Mouse (Mus musculus) left cerebral cortex, adult 11 months (tissue): ENCODE measurements around the gene Slc22a30.
"Not testable (repeated sequence)": the region's sequence is repeated elsewhere in the genome, so short reads cannot be mapped to it uniquely, and the experiment has no call there.

ENCODE experiments used
- DNase-seq: peaks from one replicate; pipeline ENCODE4 v3.0.0; 2022; ENCODE audit warnings: low spot score

Gene Slc22a30

GRCm38 (mm10) chr19:8405011-8405410 is at the start of gene Slc22a30:
Gene Slc22a30 (minus strand): TSS chr19:8405111.
- DNase-seq = not testable (repeated sequence)

- DNase-seq = no peak
Observed at GRCm38 (mm10) chr19:8448321-8448720, 43.4 kb upstream of the Slc22a30 start.

DNA sequence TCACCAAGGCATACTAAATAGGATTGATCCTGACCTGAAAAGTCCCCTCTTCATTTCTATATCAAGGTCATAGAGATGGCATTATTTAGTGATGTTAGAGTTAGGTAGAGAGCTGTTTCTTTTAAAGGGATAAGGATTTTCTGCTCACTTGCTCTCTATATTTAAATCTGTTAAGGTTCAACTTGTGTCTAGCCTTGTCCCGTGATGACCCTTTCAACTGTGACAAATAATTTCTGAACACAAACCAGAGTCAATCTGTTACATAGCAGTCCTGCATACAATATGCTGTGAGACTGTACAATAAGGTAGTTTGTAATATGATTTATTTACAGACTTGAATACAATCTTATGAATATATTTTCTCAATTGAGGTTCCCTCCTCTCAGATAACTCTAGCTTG is 42.6 kb upstream of the Slc22a30 start:
- DNase-seq = no peak

DNA sequence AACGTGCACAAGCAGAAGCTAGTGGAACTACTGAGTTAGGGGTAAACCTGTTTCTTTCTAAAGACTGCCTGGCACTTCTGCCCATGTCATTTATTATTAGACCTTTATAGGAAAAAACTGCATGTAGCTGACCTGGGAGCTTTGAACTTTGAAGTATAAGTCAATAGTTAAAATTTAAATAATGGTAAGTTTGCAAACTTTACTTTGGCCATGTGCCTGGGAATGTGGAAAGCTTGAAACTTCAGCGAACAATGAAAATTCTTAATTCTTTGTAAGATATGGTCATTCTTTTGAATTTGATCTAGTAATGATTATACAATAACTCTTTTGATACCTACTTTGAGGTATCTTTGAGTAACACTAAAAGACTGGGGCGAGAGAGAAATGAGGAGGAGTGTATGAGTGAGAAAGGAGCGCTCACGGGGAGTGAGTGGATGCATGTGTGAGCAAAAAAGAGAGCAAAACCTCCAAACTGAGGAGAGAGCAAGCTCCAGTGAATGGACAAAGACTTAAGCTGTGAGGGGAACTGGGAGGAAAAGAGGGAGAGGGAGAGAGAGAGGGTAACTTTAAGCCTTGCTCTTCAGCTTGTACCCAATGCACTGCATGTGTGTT is 26.2 kb upstream of the Slc22a30 start:
- no peak for DNase-seq

DNA sequence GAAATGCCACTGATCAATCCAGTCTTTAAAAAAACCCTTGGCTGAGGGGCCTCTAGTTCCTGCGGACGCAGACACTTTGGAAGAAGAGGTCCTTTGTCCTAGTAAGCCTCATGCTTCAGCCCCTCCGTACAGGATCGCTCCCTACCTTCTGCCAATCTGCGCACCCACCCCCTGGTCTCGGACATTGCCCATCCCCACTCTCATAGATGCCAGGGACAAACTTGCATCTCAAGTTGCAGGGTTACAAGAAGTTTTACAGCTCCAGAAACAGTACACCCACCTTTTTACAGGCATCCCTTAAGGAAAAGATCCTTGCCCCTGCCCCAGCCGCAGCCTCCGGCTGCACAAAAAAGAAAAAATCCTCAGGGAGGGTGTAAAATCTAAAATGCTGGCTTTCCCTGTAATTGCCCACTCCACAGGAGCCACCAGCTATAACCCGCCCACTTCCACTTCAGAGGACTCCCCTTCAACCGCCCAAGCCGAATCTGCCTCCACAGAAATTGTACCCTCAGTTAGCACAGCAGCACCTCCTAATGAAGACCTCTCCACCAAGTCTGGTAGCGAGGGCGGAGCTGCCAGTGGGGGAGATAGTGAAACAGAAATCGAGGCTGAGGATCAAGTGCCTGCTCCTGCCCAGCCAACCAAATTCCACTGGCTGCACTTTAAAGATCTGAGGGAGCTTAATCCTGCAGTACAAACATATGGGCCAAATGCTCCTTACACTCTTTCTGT is 2.5 kb upstream of the Slc22a30 start:
- not testable (repeated sequence) for DNase-seq
